ENCODE assay signal across 1 mouse cellular context in the genomic region with DNA sequence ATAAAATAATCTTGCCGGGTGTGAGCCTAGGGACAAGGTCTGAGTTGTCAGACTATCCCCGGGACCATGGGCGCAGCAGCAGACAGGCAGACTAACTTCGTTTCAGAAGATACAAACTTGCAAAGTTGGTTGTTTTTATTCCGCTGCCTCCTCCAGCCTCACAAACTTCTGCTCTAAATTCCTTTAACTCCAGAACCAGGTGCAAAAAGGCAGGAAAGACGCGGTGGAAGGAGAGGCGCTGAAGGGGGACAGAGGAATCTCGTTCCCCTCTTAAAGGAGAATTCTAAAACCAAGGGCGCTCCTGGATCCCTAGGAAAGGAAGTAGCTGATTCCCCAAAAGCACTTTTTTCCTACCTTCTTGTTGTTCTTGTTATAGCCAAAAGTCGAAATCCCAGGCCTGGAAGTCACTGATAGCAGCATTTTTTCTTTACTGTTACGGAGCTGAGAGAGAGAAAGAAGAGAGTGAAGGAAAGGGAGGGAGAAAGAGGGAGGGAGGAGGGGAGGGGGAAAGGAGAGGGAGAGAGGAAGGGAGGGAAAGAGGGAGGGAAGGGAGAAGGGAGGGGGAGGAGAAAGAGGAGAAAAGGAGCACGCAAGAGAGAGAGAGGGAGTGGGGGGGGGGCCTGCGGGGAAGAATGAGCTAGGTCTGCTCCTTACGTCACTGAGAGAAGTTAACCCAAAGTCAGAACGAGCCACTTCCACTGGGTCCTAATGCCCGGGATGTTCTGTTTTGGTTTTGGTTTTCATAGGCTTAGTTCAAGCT.
TF ChIP-seq lines count a peak whose summit lies in the region.

No protein-coding gene starts in this region.

TF ChIP-seq in myocyte, 11 proteins besides CTCF, POLR2A, EP300 and RAD21:
- no peak for TF ChIP-seq E2F4 (IDR thresholded peaks at IDR 0.05; ENCODE audit: insufficient read depth)
- TF ChIP-seq SRF (IDR thresholded peaks at IDR 0.05; ENCODE audit: control insufficient read depth, insufficient read length, low read depth): no peak
- TF ChIP-seq TCF12 (IDR thresholded peaks at IDR 0.05; ENCODE audit: insufficient read depth, poor library complexity, severe bottlenecking): no peak
- TF ChIP-seq USF1 (IDR thresholded peaks at IDR 0.05; ENCODE audit: low read depth): no peak
- TF ChIP-seq REST (IDR thresholded peaks at IDR 0.05; ENCODE audit: insufficient read depth, insufficient read length): no peak
- TF ChIP-seq MYOD1 (IDR thresholded peaks at IDR 0.05; ENCODE audit: control insufficient read depth in 1 of 3, insufficient read length in 2 of 3, low read depth in 2 of 3): no peak
- no peak for TF ChIP-seq POLR2AphosphoS2 (IDR thresholded peaks at IDR 0.05; ENCODE audit: insufficient read length, low read depth)
- no peak for TF ChIP-seq CEBPB (IDR thresholded peaks at IDR 0.05; ENCODE audit: insufficient read depth, poor library complexity, severe bottlenecking)
- TF ChIP-seq MAX (IDR thresholded peaks at IDR 0.05; ENCODE audit: low read depth): no peak
- no peak for TF ChIP-seq TCF3 (IDR thresholded peaks at IDR 0.05; ENCODE audit: insufficient read length, low read depth)
- no peak for TF ChIP-seq MYOG (IDR thresholded peaks at IDR 0.05; ENCODE audit: control insufficient read depth in 1 of 3, insufficient read depth in 1 of 3, insufficient read length in 2 of 3, low read depth in 2 of 3)
